Mouse (Mus musculus): Measurements from ENCODE around the gene Vmn1r124.
"Not testable (repeated sequence)": the region's sequence is repeated elsewhere in the genome, so short reads cannot be mapped to it uniquely, and the experiment has no call there.

Vmn1r124 gene

DNA sequence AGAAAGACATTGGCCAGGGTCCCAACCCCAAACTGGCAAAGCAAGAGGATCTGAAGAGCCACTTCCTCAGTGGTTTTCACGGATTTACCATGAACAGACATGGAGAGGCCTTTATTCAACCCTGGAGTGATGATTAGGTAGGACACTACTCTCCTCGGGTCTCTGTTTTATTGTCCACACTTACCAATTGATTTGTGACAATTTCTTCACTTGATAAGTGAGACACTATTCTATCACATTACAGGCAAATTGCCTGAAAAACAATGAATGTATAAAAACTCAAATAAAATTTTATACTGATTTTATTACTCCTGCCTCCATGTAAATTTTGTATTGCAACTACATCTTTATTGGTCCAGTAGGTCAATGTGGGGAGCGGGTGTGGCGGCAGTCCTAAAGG lies at the start of gene Vmn1r124:
Gene Vmn1r124, minus strand, starts transcription at position 101 of the 400 bp plus-strand sequence.
- not testable (repeated sequence) for DNase-seq (ENCODE audit: low read depth, low spot score)

DNA sequence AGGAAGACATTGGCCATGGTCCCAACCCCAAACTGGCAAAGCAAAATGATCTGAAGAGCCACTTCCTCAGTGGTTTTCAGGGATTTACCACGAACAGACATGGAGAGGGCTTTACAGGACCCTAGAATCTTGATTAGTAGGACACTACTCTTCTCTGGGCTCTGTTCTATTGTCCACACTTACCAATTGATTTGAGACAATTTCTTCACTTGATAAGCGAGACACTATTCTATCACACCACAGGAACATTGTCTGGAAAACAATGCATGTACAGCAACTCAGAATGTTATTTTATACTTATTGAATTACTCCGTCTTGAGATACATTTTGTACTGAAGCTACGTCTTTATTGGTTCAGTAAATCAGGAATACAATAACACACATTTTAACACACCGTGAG lies 41.0 kb upstream of the Vmn1r124 start, which contains the start of gene Vmn1r126:
Gene Vmn1r126, minus strand, starts transcription at position 101 of the 400 bp plus-strand sequence.
- not testable (repeated sequence) for DNase-seq (ENCODE audit: low read depth, low spot score)

- DNase-seq (ENCODE audit: low read depth, low spot score): not testable (repeated sequence)
These were observed 11.5 kb upstream of the Vmn1r124 start, which contains the start of gene Vmn1r125 for GRCm38 (mm10) chr7:21271879-21272278. Vmn1r125 (plus strand) TSS chr7:21272179.
